Mouse (Mus musculus): ENCODE data around the gene Depdc5.
"Not testable (repeated sequence)": the region's sequence is repeated elsewhere in the genome, so short reads cannot be mapped to it uniquely, and the experiment has no call there.

The Depdc5 gene

GRCm38 (mm10) chr5:32863253-32864228 lies at the start of gene Depdc5:
Depdc5 (plus strand) TSS chr5:32863701.
- peak; percentile 79 for DNase-seq (ENCODE audit: low read depth)

DNA sequence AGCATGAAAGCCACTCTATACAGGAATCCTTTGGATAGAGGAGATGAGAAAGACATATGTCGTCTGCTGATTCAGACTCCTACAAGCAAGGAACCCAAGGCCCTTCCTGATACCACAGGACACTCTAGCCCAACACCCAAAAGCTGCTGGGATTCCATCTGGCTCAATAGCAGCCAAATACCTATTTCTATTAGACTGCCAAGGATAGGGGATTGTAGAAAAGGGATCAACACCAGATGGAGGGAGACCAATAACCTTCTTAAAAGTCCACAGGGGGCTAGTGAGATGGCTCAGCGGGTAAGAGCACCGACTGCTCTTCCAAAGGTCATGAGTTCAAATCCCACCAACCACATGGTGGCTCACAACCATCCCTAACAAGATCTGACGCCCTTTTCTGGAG lies 48.1 kb upstream of the Depdc5 start:
- no peak for DNase-seq (ENCODE audit: low read depth)

DNA sequence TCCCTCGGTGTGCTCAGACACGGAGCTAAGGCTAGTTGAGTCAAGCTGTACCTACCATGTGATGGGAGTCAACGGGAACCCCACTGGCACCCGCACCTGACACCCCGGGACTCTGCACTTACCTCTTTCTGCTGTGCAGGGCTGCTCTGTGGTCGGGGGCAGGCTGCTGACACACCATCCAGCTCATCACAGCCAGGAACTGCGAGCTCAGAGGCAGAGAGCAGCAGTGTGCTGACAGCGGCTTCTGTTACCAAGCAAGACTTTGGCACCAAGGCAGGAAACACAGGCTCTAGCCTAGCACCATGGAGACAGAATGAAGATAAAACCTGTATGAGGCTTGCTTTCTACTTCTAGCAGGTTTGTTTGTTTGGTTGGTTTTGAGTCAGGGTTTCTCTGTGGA lies 43.0 kb upstream of the Depdc5 start:
- no peak for DNase-seq (ENCODE audit: low read depth)

DNA sequence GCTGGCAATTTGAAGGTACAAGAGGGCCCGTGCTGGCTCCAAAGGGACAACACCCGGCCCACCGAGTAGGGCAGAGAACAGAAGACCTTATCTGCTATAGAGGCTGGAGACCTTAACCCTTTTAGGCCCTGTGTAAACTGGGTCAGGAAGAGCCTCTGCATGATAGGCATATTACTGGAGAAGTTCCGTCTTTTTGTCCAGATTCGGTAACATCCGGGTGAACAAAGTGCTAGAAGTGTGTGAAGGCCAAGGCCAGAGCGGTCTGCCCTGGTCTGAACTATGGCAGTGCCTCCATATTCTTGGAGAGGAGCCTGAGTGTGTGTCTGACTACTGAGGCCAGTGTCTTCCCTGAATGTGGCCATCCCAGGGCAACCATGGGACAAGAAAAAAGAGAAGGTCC lies 36.5 kb upstream of the Depdc5 start, which contains the start of gene Gm20671:
TSS of gene Gm20671 (minus strand) at position 101 of the 400 bp plus-strand sequence.
- no peak for DNase-seq (ENCODE audit: low read depth)

DNA sequence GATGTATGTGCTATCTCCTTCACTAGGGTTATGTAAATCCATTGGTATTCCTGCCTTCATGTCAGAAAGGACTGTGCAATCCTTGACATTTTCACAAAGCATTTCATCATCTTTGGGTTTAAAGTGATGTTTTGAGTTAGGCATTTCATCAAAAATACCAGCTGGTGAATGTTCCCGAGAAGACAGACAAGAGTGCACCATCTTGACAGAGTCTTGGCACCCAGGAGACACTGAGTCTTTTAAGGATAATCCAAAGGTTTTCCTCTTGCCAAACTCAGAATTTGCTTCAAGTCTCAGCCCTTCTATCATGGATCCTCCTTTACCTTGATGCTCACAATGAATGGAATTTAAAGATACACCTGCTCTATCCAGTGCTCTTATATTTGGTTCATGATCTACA lies 34.7 kb upstream of the Depdc5 start:
- DNase-seq (ENCODE audit: low read depth) = not testable (repeated sequence)

DNA sequence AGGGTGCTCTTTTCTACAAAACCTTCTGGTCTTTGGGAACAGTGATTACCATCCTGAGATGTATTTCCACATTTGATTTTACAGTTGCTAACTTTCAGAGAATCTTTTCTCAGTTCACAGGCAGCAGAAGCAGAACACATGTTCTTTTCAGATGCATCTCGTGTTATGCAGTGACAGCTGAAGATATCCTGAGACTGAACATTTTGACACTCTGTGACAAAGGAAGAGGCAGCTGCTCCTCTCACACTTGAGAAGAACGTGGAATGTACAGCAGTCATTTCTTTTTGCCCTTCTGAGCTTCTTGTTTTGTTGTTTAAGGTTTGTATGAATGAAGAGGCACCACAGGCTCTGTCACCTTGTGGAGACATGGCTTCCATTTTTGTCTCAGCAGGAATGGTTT lies 33.4 kb upstream of the Depdc5 start:
- DNase-seq (ENCODE audit: low read depth) = no peak

GRCm38 (mm10) chr5:32834497-32834896 lies 29.0 kb upstream of the Depdc5 start:
- DNase-seq (ENCODE audit: low read depth) = no peak

GRCm38 (mm10) chr5:32836976-32837375 lies 26.5 kb upstream of the Depdc5 start:
- DNase-seq (ENCODE audit: low read depth) = no peak

- no peak for DNase-seq (ENCODE audit: low read depth)
Observed at GRCm38 (mm10) chr5:32840029-32840428, 23.5 kb upstream of the Depdc5 start.

- no peak for DNase-seq (ENCODE audit: low read depth)
Observed at GRCm38 (mm10) chr5:32849178-32849577, 14.3 kb upstream of the Depdc5 start.

GRCm38 (mm10) chr5:32849580-32849979 lies 13.9 kb upstream of the Depdc5 start:
- DNase-seq (ENCODE audit: low read depth) = not testable (repeated sequence)

- DNase-seq (ENCODE audit: low read depth) = no peak
Observed at GRCm38 (mm10) chr5:32852026-32852425, 11.5 kb upstream of the Depdc5 start.

DNA sequence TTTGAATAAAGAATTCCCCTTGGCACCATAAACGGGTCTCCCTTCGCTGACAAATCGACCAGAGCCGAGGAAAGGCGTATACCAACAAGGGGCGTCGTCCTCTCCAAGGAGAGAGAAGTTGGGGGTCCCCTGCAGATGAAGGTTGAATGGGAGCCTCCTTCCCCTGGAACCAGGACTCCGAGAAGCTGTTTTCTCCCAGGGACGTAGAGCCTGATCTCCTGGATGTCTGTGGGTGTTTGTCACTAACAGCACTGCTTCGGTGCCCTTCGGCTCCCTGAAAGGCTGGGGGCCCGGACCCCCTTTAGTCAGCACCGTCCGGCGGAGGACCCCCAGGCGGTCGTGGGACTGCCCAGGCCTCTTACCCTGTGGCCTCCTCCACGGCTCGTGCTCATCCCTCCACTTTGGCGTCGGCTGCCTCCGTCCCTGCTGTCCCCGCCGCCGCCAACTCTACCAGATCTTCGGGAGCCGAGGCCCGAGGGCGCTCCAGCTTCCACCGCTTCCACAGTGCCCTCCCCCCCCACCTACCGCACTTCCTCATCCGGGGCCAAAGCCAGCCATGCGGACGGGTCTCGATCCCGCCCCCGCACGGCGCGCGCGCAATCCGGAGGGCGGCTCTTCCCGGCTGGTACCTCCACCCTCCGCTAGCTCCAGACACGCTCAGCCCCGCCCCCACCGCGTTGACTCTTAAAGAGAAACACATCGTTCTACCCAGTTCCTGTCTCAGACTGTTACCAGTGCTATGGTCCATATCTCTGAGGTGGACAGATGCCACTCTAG lies 9.6 kb upstream of the Depdc5 start, which contains the start of gene Prr14l:
TSS of gene Prr14l (minus strand) at position 526 of the 777 bp plus-strand sequence.
- DNase-seq (ENCODE audit: low read depth) = peak; percentile 97

GRCm38 (mm10) chr5:32854818-32855217 lies 8.7 kb upstream of the Depdc5 start:
- no peak for DNase-seq (ENCODE audit: low read depth)

DNA sequence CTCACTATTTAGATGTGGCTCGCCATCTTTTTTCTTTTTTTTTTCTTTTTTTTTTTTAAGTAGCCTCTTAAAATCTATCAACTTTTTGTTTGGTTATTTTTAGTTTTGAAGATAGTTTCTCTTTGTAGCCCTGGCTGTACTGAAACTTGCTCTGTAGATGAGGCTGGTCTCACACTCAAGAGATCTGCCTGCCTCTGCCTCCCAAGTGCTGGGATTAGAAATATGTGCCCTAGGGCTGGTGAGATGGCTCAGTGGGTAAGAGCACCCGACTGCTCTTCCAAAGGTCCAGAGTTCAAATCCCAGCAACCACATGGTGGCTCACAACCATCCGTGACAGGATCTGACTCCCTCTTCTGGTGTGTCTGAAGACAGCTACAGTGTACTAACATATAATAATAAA lies 8.2 kb upstream of the Depdc5 start:
- DNase-seq (ENCODE audit: low read depth) = not testable (repeated sequence)

- no peak for DNase-seq (ENCODE audit: low read depth)
Observed at GRCm38 (mm10) chr5:32857781-32858220, 5.7 kb upstream of the Depdc5 start.

DNA sequence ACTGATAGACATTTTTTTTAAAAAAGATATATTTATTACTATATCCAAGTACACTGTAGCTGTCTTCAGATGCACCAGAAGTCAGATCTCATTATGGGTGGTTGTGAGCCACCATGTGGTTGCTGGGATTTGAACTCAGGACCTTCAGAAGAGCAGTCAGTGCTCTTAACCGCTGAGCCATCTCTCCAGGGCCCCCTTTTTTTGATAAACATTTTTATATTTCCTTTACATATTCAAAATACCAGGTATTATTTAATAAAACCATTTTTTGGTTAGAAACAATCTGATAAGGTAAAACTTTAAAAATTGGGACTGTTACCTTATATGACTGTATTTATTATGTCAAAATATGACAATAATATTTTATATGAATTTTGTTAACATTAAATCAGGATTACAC lies 2.4 kb upstream of the Depdc5 start:
- DNase-seq (ENCODE audit: low read depth) = no peak

- no peak for DNase-seq (ENCODE audit: low read depth)
Observed at GRCm38 (mm10) chr5:32862469-32863132, 900 bp upstream of the Depdc5 start.

GRCm38 (mm10) chr5:32869389-32870024 lies 6.0 kb downstream of the Depdc5 start:
- no peak for DNase-seq (ENCODE audit: low read depth)

GRCm38 (mm10) chr5:32872346-32872745 lies 8.8 kb downstream of the Depdc5 start:
- DNase-seq (ENCODE audit: low read depth) = no peak

DNA sequence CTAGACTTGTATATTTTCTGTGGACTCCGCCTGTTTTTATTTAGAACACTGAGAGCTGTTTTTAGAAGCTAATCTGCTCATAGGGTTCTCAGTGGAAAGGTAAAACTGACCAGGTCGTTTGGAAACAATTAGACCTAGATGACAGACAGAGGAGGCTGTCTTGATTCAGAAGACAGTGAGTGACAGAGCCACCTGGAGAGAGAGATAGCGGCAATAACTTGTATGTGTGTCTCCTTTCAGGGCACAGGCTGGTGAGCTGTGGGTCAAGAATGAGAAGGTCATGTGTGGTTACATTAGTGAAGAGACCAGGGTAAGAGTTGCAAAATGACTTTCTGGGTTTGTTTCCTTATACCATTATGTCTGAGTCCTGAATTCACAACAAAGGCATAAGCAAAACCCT lies 23.2 kb downstream of the Depdc5 start:
- DNase-seq (ENCODE audit: low read depth) = no peak

GRCm38 (mm10) chr5:32907496-32907895 lies 44.0 kb downstream of the Depdc5 start:
- no peak for DNase-seq (ENCODE audit: low read depth)

All from c-Kit-positive CD71-negative TER-119-negative erythroid progenitor cells, embryonic 14.5 days (primary cell).